Mouse (Mus musculus) ES-CJ7 (cell line): ENCODE measurements around the gene Gm20736.
"Not testable (repeated sequence)": the region's sequence is repeated elsewhere in the genome, so short reads cannot be mapped to it uniquely, and the experiment has no call there.

Source experiments
- DNase-seq: peaks from one replicate; pipeline ENCODE4 v3.0.0; 2011; ENCODE audit warnings: low read depth, low spot score

Gene Gm20736

GRCm38 (mm10) chrY:65377390-65377789 lies at the start of gene Gm20736:
Gene Gm20736, plus strand, starts transcription at chrY:65377690.
- DNase-seq = not testable (repeated sequence)
